In genomic region chr1:172247679-172248078, GRCm38 (mm10) we compare ENCODE assay signal across 9 mouse cellular contexts. TPM values are rescaled to one million over a fixed set of nuclear protein-coding genes. Genes with fewer than 3 reads are reported as not detected.
DNase-seq lines count a peak whose midpoint lies in the region; ATAC-seq and TF ChIP-seq lines count a peak whose summit lies in the region.
"Had no signal": no experiment of that assay in that cellular context is flagged by ENCODE, and none has a peak within 500 bp of the region (broad histone marks: within the 10 kb centered on the region; RNA-seq: fewer than 3 reads in every experiment).

No protein-coding gene starts in this region.

- no peak overlapping the region for H3K4me3 ChIP-seq in heart, adult 2 months
- H3K4me3 ChIP-seq in heart, embryonic 10.5 days, result no peak overlapping the region
- no peak overlapping the region for H3K4me3 ChIP-seq in hindbrain, embryonic 14.5 days (replicated peaks; ENCODE audit: low read length)

- no peak for TF ChIP-seq POLR2A in heart, adult 2 months (IDR thresholded peaks at IDR 0.05; ENCODE audit: insufficient read depth, low read depth, low read length)

- ATAC-seq in CD4-positive, CD25-positive, alpha-beta regulatory T cell, adult 4 months, result peak; percentile 62
- ATAC-seq in hindbrain, embryonic 14.5 days (ENCODE audit: low FRiP score), result peak; percentile 60; the same call in 1 of the 2 replicates

- TF ChIP-seq CTCF in heart, adult 2 months (IDR thresholded peaks at IDR 0.05), result peak; percentile 82

- H3K9ac ChIP-seq in heart, adult 2 months (ENCODE audit: low read depth, low read length), result no peak overlapping the region
- no peak overlapping the region for H3K9ac ChIP-seq in hindbrain, embryonic 14.5 days

- intact Hi-C loops in heart, adult 2 months (cut with DNase I), result loop anchor here (2.0 to 5.0 kb wide), 3 partner anchors 31 to 85 kb away; no protein-coding TSS in a partner anchor

- WGBS in heart, adult 2 months, result 34% methylated on average over 2 of the region's 2 CpGs
- WGBS in heart, embryonic 10.5 days, result 43% methylated on average over 2 of the region's 2 CpGs
- WGBS in hindbrain, embryonic 14.5 days, result 54% methylated on average over 2 of the region's 2 CpGs

- no peak overlapping the region for H3K4me2 ChIP-seq in hindbrain, embryonic 14.5 days (replicated peaks)

- DNase-seq in heart, adult 2 months, result peak; percentile 16 to 48
- DNase-seq in heart, embryonic 10.5 days (ENCODE audit: low spot score), result no peak
- peak; percentile 78 for DNase-seq in embryo, embryonic 10.5 days (ENCODE audit: low spot score)
- DNase-seq in hindbrain, embryonic 14.5 days (ENCODE audit: low spot score), result no peak
- DNase-seq in lung, postnatal 25 days (ENCODE audit: low spot score), result peak; percentile 10
- peak; percentile 67 for DNase-seq in thymus, postnatal 0 days (ENCODE audit: low spot score)
- no peak for DNase-seq in ovary, adult 18-20 months (ENCODE audit: low spot score)

- 0 out of 2 replicates have a peak, but pooled peaks have one; percentile 30 for TF ChIP-seq EP300 in heart, adult 2 months (IDR thresholded peaks at IDR 0.05; ENCODE audit: insufficient read depth, low read depth, low read length)

- H3K27ac ChIP-seq in heart, adult 2 months, result no peak overlapping the region
- H3K27ac ChIP-seq in heart, embryonic 10.5 days, result no peak overlapping the region
- H3K27ac ChIP-seq in hindbrain, embryonic 14.5 days, result no peak overlapping the region

- no peaks in the 10 kb centered on the region for H3K27me3 ChIP-seq in heart, adult 2 months (ENCODE audit: control insufficient read depth, insufficient read depth, low read length)
- no peaks in the 10 kb centered on the region for H3K27me3 ChIP-seq in heart, embryonic 10.5 days (ENCODE audit: insufficient read depth, poor library complexity, severe bottlenecking)
- peaks cover 11% of the 10 kb centered on the region; the same call in 1 of the 2 replicates for H3K27me3 ChIP-seq in hindbrain, embryonic 14.5 days (ENCODE audit: control insufficient read depth, insufficient read depth, low read length)

- H3K36me3 ChIP-seq in heart, adult 2 months (ENCODE audit: control insufficient read depth, insufficient read depth, low read length), result peaks cover under 1% of the 10 kb centered on the region; the same call in 1 of the 2 replicates
- H3K36me3 ChIP-seq in heart, embryonic 10.5 days, result no peaks in the 10 kb centered on the region
- H3K36me3 ChIP-seq in hindbrain, embryonic 14.5 days (replicated peaks; ENCODE audit: control insufficient read depth, insufficient read depth), result no peaks in the 10 kb centered on the region

- H3K9me3 ChIP-seq in heart, embryonic 10.5 days, result no peaks in the 10 kb centered on the region
- H3K9me3 ChIP-seq in hindbrain, embryonic 14.5 days (ENCODE audit: control insufficient read depth, low read length), result no peaks in the 10 kb centered on the region

- peaks cover 2% of the 10 kb centered on the region; the same call in 1 of the 2 replicates for H3K4me1 ChIP-seq in heart, adult 2 months (ENCODE audit: control insufficient read depth, insufficient read depth, low read length)
- H3K4me1 ChIP-seq in heart, embryonic 10.5 days, result peaks cover 17% of the 10 kb centered on the region; the same call in 1 of the 2 replicates
- no peaks in the 10 kb centered on the region for H3K4me1 ChIP-seq in hindbrain, embryonic 14.5 days (replicated peaks; ENCODE audit: control insufficient read depth, insufficient read depth, low read length)

- H3K79me2 ChIP-seq in heart, adult 2 months (replicated peaks; ENCODE audit: control insufficient read depth, insufficient read depth, low read length), result no peaks in the 10 kb centered on the region

RNA-seq across cellular contexts. Expression of gene Atp1a4, which starts 10.5 kb away (rescaled TPM):
- not detected for total RNA-seq in heart, adult 2 months (2021)
- polyA plus RNA-seq in heart, adult 2 months (2012; rRNA removed), result 0.10 and 0.35 TPM in 2 replicates
- polyA plus RNA-seq in heart, embryonic 10.5 days (2016; fragmentation: Nextera tagmentation; extraction: Ambion mirVana), result 0.09 and 0.12 TPM in 2 replicates
- not detected for polyA plus RNA-seq in CD4-positive, CD25-positive, alpha-beta regulatory T cell, adult 4 months (2017; shearing (Covaris generic))
- 0.15 TPM in 1 of 2 replicates, not detected in the other for polyA plus RNA-seq in hindbrain, embryonic 14.5 days (2014; fragmentation: Nextera tagmentation; extraction: Ambion mirVana)
- not detected in 2 replicates for polyA plus RNA-seq in thymus, postnatal 0 days (2015; fragmentation: Nextera tagmentation; extraction: Ambion mirVana)
- polyA plus RNA-seq: liver, embryonic 16.5 days had no signal

RNA-seq across cellular contexts. Expression of gene Igsf8, which starts 13.8 kb away (rescaled TPM):
- 10 to 100 TPM; 10.9 to 13.5 TPM for total RNA-seq in heart, adult 2 months (2021)
- polyA plus RNA-seq in heart, adult 2 months (2012; rRNA removed), result 25.9 and 39.9 TPM in 2 replicates
- polyA plus RNA-seq in heart, embryonic 10.5 days (2016; fragmentation: Nextera tagmentation; extraction: Ambion mirVana), result 30.1 and 33.2 TPM in 2 replicates
- 1 to 10 TPM; 3.8 to 5.5 TPM for polyA plus RNA-seq in CD4-positive, CD25-positive, alpha-beta regulatory T cell, adult 4 months (2017; shearing (Covaris generic))
- 64.7 and 69.0 TPM in 2 replicates for polyA plus RNA-seq in hindbrain, embryonic 14.5 days (2014; fragmentation: Nextera tagmentation; extraction: Ambion mirVana)
- 24.2 and 28.4 TPM in 2 replicates for polyA plus RNA-seq in thymus, postnatal 0 days (2015; fragmentation: Nextera tagmentation; extraction: Ambion mirVana)

RNA-seq across cellular contexts. Expression of gene Casq1, which starts 28.0 kb away (rescaled TPM):
- 1 to 10 TPM; 3.3 to 5.6 TPM for total RNA-seq in heart, adult 2 months (2021)
- 51.7 and 53.8 TPM in 2 replicates for polyA plus RNA-seq in heart, adult 2 months (2012; rRNA removed)
- 225 and 307 TPM in 2 replicates for polyA plus RNA-seq in heart, embryonic 10.5 days (2016; fragmentation: Nextera tagmentation; extraction: Ambion mirVana)
- not detected for polyA plus RNA-seq in CD4-positive, CD25-positive, alpha-beta regulatory T cell, adult 4 months (2017; shearing (Covaris generic))
- polyA plus RNA-seq in hindbrain, embryonic 14.5 days (2014; fragmentation: Nextera tagmentation; extraction: Ambion mirVana), result 1.4 and 2.2 TPM in 2 replicates
- polyA plus RNA-seq in thymus, postnatal 0 days (2015; fragmentation: Nextera tagmentation; extraction: Ambion mirVana), result 1.4 and 2.0 TPM in 2 replicates

RNA-seq across cellular contexts. Expression of gene Pea15a, which starts 41.1 kb away (rescaled TPM):
- 10 to 100 TPM; 52.2 to 69.8 TPM for total RNA-seq in heart, adult 2 months (2021)
- polyA plus RNA-seq in heart, adult 2 months (2012; rRNA removed), result 56.8 and 101 TPM in 2 replicates
- 115 and 152 TPM in 2 replicates for polyA plus RNA-seq in heart, embryonic 10.5 days (2016; fragmentation: Nextera tagmentation; extraction: Ambion mirVana)
- polyA plus RNA-seq in CD4-positive, CD25-positive, alpha-beta regulatory T cell, adult 4 months (2017; shearing (Covaris generic)), result 10 to 100 TPM; 55.4 to 76.7 TPM
- polyA plus RNA-seq in hindbrain, embryonic 14.5 days (2014; fragmentation: Nextera tagmentation; extraction: Ambion mirVana), result 363 and 428 TPM in 2 replicates
- 31.1 and 32.8 TPM in 2 replicates for polyA plus RNA-seq in thymus, postnatal 0 days (2015; fragmentation: Nextera tagmentation; extraction: Ambion mirVana)

RNA-seq across cellular contexts. Expression of gene Atp1a2, which starts 50.2 kb away (rescaled TPM):
- 100 to 1,000 TPM; 462 to 588 TPM for total RNA-seq in heart, adult 2 months (2021)
- polyA plus RNA-seq in heart, adult 2 months (2012; rRNA removed), result 319 and 349 TPM in 2 replicates
- 8.7 and 22.5 TPM in 2 replicates for polyA plus RNA-seq in heart, embryonic 10.5 days (2016; fragmentation: Nextera tagmentation; extraction: Ambion mirVana)
- polyA plus RNA-seq in CD4-positive, CD25-positive, alpha-beta regulatory T cell, adult 4 months (2017; shearing (Covaris generic)), result under 1 TPM; 0.33 to 0.42 TPM
- 27.9 and 29.5 TPM in 2 replicates for polyA plus RNA-seq in hindbrain, embryonic 14.5 days (2014; fragmentation: Nextera tagmentation; extraction: Ambion mirVana)
- 0.71 and 0.82 TPM in 2 replicates for polyA plus RNA-seq in thymus, postnatal 0 days (2015; fragmentation: Nextera tagmentation; extraction: Ambion mirVana)

Comparison
In these comparisons a context has a peak if more than half of its experiments do, and no peak if none do; other contexts are left out.
1. DNase-seq: peak in heart, adult 2 months (2 of 2), embryo, embryonic 10.5 days (single experiment), lung, postnatal 25 days (single experiment) and thymus, postnatal 0 days (single experiment); none in heart, embryonic 10.5 days (single experiment), hindbrain, embryonic 14.5 days (single experiment) and ovary, adult 18-20 months (single experiment).
2. RNA of gene Casq1, which starts 28.0 kb away (polyA plus RNA-seq): 225 to 307 TPM in heart, embryonic 10.5 days and 51.7 to 53.8 TPM in heart, adult 2 months; 1.4 to 2.2 TPM in hindbrain, embryonic 14.5 days, 1.4 to 2.0 TPM in thymus, postnatal 0 days and not detected in CD4-positive, CD25-positive, alpha-beta regulatory T cell, adult 4 months; every median in the first group is over 10 times any median in the second.